Mouse (Mus musculus) monocyte, adult 2 months (primary cell): ENCODE measurements around the gene Tnfrsf1b.

ENCODE experiments used
- DNase-seq, 2 experiments: peaks; one replicate each; pipeline ENCODE4 v3.0.0; 2022; ENCODE audit warnings: low spot score in 2 of 2, low read depth in 1 of 2

Gene Tnfrsf1b

GRCm38 (mm10) chr4:145257751-145258434 is 11.2 kb upstream of the Tnfrsf1b start:
- peak; percentile 51 to 60 for DNase-seq

DNA sequence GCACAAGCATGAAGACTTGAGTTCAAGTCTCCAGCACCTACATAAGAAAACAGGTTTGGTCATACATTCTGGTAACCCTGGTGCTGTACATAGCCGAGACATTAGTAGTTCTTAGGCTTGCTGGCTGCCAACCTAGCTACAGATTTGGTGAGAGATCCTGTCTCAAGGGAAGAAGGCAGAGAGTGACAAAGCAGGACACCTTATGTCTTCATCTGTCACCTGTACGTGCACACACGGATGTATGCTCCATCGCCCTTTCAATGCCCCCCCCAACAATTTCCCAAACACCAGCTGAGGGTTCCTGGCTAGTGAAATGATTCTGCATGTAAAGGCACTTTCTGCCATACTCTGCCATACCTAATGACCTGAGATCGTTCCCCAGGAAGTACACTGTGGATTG is 9.5 kb upstream of the Tnfrsf1b start:
- DNase-seq, result no peak

DNA sequence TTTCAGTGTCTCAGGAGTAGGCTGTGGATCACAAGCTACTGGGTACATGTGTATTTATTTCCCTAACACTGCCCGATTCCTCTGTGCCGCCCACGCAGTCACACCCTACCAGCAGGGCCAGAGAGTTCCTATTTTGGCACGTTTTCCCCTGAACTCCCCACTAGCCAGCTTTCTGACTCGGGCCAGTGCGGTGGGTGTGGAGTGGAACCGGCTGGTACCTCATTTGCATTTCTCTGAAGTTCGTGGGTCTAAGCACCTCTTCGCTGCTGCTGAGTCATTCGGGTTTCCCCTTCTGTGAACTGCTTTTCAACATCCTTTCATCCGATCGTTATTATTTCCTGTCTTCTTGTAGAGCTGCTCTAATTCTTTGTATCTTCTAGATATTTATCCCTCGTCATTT is 7.7 kb upstream of the Tnfrsf1b start:
- peak; percentile 48 to 75 for DNase-seq

DNA sequence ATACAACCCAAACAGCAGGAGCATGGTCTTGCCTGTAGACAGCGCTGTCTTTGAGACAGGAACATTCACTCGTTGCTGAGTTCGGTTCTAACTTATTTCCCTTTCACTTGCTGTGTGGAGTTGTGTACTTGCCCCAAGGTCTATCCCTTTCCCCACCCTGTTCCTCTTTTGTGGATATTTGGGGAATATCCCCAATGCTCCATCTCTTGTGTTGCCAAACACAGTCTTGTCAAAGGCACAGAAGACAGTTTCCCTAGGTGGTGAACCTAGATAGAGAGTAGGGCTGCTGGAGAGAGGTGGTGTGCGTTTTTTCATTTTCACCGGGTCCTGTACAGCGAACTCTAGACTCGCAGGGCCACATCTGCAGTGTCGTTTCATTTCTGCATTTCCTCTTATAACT is 5.9 kb upstream of the Tnfrsf1b start:
- no peak for DNase-seq

DNA sequence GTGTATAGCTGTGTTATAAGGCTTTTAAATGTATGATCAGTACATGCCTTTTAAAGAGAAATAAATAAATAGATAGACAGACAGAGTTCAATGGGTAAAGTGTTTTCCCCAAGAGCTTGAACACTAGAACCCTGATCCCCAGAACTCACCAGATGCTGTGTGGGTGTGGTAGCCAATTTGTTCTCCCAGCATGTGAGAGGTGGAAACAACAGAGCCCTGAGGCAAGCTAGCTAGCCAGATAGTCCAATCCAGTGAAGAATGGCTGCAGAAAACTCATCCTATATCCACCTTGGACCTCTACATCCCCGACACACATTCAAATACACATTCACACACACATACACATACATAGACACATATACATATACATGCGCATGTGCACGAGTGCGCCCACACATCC is 4.9 kb upstream of the Tnfrsf1b start:
- DNase-seq, result no peak

DNA sequence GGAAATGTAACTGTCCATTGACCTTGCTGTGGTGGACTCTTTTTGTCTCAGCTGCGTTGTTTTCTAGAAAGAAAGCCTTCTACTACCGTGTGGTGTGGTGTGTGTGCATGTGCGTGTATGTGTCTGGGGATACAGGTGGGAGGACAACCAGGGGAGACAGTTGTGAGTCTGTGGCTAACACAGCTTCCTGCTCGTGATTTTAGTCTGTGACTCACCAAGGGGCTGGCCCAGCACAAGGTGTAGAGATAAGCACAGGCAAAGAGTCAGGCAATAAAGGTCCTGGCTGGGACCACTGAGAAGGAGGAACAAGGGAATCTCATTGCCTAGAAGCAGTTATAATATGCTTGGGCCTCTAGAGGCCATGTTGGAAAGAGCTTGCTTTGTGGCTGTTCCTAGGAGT is 3.3 kb upstream of the Tnfrsf1b start:
- no peak for DNase-seq

DNA sequence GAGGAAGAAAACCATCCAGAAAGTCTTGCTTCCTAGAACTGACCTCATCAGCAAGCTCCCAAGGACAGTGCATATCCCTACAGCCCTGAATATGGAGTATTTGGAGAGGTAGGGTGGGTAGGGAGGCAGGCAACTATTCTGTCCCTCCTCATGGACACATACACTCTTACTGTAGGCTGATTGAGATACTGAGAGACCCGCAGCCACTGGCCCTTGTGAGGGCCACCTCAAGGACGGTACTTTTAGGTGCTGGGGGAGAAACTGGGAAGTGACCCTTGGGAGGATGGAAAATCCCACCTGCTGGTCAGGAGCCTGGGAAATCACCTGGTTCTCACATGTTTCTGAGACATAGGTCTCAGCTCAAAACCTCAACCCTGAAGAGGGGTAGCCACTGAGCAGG is 886 bp upstream of the Tnfrsf1b start:
- no peak for DNase-seq

- no peak for DNase-seq
Observed at GRCm38 (mm10) chr4:145245581-145245980, 1.1 kb downstream of the Tnfrsf1b start.

GRCm38 (mm10) chr4:145244676-145245075 is 2.0 kb downstream of the Tnfrsf1b start:
- DNase-seq, result no peak

GRCm38 (mm10) chr4:145242719-145243350 is 3.8 kb downstream of the Tnfrsf1b start:
- no peak for DNase-seq

GRCm38 (mm10) chr4:145240723-145241231 is 5.9 kb downstream of the Tnfrsf1b start:
- peak; percentile 85 to 86 for DNase-seq

DNA sequence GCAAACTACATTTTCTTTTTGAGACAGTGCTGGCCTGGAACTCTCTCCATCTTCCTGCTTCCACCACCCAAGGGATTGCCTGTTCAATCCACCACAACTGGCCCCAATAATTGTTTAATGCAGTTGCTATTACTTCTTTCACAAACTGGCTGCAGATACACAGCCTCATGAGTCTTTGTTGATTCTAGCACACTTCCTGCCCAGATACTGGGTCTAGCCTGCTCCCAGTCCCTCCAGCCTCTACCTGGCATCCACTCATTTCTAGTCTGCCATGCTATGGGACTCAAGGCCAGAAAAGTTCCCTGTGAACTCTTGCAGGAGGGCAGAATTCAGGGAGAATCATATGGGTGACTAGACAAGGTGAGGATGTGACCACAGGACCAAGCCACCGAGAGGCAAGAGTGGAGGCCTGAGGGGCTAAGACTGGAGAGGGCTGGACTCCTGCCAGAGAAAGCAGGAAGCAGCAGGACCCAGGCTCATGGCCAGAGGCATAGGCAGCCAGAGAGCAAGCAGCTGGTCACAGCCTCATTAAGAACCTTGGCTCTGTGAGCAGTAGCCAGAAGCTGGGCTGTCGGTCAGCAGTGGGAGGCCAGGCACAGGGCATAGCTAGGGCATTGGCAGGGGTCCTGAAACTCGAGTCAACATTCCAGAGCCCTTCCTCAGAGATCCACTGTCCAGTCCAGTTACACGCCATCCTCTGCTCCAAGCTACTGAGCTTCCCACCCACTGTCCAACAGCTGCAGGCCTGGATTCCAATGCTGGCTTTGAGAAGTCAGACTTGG is 7.4 kb downstream of the Tnfrsf1b start:
- DNase-seq, result no peak

DNA sequence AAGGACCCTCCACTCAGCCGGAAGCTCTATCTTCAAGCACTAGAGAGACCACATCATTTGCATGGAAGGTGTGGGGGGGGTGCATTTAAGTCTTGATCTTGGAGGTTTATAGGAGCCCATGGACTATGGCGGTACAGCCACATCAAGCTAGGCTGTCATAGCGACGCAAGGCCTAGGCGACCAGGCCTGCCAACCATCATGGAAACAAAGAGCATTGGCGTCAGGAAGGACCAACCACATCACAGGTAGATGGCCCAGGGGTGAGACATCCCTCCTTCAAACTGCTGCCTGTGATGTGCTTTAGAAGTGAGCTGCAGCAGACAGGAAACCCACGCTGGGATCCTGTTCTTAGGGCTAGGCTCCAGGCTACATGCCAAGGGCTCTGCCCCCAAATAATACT is 10.6 kb downstream of the Tnfrsf1b start:
- no peak for DNase-seq

DNA sequence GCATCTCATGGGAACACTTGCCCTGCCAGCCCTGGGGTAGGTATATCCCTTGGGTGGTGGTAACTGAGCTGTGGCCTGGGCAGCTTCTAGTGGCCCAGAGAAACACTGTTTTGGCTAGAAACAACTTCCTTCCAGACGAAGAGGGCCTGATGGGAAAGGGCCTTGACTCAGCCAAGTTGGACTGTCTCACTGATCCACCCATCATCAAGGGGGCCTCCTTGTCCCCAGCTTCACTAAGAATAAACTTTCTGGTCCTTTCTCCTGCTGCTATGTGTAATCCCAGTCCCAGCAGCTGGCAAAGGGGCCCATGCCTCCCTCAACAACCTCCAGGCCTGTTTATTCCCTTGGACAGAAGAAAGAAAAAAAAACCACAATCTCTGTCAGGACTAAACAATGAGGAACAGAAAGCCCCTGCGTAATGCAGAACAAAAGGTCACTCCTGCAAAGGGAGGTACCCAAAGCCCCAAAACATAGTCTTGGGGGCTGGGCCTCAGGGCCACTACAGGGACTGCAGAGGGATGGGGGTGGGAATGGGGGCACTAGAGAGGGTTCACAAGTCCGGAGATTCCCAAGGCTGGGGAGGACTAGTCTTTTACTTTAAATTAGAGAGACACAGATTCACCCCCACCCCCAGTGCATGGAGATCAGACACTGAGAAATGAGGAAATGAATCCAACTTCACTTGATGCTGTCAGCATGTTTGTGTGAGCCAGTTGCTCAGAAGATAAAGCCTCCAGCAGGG is 13.0 kb downstream of the Tnfrsf1b start:
- DNase-seq, result peak; percentile 75 to 76

GRCm38 (mm10) chr4:145231732-145232131 is 14.9 kb downstream of the Tnfrsf1b start:
- no peak for DNase-seq

GRCm38 (mm10) chr4:145230647-145231046 is 16.0 kb downstream of the Tnfrsf1b start:
- DNase-seq, result no peak

DNA sequence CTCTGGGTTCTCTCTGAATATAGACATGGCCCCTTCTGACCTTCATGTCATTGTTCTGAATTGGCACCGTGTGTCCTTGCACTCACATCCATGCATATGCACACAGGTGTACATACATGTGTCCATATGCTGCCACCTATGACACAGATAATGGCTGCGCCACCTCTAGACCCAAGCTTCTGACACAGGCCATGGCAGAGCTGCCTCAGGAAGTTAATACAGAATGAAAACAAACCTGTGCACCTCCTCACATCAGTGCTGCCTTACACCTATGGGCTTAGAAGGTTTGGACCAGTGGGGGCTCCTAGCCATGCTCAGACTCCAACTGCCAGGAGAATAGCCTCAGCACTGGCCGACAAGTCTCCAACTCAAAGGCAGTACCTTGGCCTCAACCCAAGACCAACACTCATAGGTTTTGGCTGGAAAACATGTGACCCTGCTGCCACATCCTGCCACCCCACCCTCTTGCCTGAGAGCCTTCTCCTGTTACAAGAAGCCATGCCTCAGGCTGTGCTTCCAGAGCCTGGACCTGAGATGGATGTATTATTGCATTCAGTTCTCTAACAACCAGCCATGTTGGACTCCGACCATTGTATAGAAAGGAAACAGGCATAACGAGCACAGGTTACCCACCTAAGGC is 17.0 kb downstream of the Tnfrsf1b start:
- no peak for DNase-seq

GRCm38 (mm10) chr4:145229051-145229450 is 17.6 kb downstream of the Tnfrsf1b start:
- no peak for DNase-seq

DNA sequence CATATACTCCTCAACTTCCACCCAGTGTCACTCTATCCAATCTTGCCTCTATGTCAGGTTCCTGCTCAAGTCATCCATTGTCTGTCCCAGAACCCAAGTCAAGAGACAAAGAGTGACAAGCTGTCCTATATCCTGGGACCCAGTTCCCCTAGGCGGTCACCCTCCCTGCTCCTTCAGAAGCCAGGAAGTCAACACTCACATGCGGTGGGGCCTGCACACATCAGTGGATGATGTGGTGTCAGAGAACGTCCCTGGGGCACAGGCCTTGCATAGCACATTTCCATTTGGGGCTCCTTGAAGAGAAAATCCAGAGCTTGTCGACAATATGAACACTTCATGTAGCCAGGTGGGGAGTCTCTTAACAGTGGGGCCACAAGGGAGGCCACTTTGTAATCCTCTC is 22.1 kb downstream of the Tnfrsf1b start:
- DNase-seq, result no peak

- DNase-seq, result no peak
Observed at GRCm38 (mm10) chr4:145222064-145222463, 24.6 kb downstream of the Tnfrsf1b start.

DNA sequence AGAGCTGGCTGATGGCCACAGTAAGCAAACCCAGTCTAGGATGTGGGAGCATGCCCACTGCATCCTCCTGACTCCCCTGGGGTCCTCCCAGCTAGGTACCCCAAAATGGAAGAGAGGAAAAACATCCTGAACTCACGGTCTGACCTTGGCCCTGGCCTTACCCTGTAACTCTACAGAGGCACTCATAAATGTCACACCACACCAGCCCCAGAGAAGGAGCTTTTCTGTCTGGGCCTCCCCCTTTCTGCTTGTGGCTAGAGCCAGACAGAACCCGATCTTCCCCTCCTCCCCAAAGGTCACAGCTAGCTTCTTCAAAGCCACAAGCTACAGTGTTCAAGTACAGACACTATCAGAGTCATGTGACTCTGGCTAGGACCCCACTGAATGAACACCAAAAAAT is 25.3 kb downstream of the Tnfrsf1b start:
- no peak for DNase-seq
